Mouse (Mus musculus): ENCODE data around the gene Adam12.
A peak's percentile ranks its signal among the peaks of the same experiment; 100 is the strongest.

The Adam12 gene

GRCm38 (mm10) chr7:133876139-133876538, 355.8 kb downstream of the Adam12 start:
- DNase-seq (ENCODE audit: low read depth, low spot score): no peak

DNA sequence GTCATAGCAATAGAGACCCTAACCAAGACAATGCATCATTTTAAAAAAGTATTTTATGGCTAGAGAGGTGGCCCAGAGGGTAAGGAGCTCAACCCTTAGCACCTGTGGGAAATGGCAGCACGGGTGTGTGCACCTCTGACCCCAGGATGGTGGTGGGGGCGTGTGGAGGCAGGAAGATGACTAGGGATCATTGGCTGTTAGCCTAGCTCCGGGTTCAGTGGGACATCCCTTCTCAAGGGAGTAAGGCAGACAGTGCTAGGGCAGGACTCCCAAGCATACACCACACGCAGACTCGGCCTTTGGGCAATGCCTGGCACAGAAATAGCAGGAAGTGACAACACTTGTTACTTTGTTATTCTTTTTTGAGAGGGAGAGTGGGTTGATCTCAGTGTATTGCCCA, 359.2 kb downstream of the Adam12 start:
- DNase-seq (ENCODE audit: low read depth, low spot score): no peak

DNA sequence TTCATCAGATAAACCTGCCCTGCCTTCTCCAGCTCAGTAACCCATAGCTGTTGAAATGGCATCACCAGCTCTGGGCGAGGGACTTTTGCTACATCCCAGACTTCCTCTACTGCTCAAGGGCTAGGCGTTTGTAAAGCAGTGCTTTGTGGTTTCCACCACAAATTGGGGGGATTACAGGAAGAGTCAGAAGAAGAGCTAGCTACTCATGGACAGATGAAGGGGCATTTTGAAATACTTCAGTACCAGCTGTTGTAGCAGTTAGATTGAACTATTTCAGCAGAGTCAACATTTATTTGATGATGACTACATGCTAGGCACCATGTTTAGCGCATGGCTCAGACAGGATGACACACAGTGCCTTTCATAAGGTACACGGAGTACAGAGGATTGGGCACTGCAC, 361.7 kb downstream of the Adam12 start:
- DNase-seq (ENCODE audit: low read depth, low spot score): no peak

DNA sequence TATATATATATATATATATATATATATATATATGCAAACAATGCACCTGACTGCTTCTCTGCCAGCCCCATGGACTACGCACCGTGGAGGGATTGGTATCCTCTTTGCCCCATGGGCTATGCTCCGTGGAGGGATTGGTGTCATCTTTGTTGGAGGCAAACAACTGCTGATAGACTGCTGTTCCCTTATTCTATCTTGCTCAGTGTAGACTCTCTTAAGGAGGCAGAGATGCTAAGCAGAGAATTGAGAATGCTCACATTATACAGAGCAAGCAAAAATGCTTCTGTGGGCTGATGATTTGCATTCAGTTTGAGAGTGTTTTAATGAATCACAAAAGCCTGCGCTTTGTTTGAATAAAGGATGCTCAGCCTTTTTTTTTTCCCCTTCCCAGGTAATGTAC, 368.3 kb downstream of the Adam12 start:
- DNase-seq (ENCODE audit: low read depth, low spot score): no peak

- DNase-seq (ENCODE audit: low read depth, low spot score): no peak
Observed at GRCm38 (mm10) chr7:133863151-133863550, 368.8 kb downstream of the Adam12 start.

- no peak for DNase-seq (ENCODE audit: low read depth, low spot score)
Observed at GRCm38 (mm10) chr7:133862723-133863122, 369.2 kb downstream of the Adam12 start.

DNA sequence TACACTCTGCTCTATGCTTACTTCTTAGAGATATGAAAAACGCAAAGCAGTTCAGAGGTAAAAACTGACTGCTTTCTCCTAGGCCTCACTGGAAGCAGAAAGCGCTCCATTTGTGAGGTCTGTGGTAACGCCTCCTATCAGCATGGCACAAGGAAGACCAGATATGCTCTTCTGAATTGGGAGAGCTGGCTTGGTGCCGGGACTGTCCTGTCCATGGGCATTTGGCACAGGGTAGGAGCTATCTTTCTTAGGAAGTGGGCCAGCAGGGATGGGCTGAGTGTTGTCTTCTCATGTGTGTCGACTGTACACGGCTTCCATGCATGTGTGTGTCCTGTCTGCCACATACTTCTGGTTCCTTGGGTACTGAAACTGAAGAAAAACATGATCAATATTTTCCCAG, 369.7 kb downstream of the Adam12 start:
- DNase-seq (ENCODE audit: low read depth, low spot score): no peak

GRCm38 (mm10) chr7:133859548-133859947, 372.4 kb downstream of the Adam12 start:
- no peak for DNase-seq (ENCODE audit: low read depth, low spot score)

GRCm38 (mm10) chr7:133858506-133858905, 373.4 kb downstream of the Adam12 start:
- DNase-seq (ENCODE audit: low read depth, low spot score): no peak

DNA sequence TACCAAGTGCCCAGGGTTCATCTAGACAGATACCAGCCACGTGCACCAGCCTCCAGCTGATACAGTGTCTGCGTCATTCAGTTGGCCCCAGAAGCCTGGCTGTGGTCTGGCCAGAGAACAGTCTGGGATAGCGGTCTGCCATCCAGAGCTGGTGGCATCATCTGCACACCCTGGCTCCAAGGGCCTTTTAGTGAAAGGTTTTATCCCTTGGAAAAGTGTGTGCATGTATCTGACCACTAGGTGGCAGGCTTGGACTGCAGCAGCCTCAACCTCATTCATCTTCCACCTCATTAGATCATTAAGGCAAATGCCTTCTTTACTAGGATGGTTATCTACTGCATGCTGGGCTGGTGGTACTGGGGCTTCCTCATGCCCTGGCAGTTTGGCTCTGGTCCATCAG, 375.7 kb downstream of the Adam12 start:
- DNase-seq (ENCODE audit: low read depth, low spot score): peak; percentile 61

DNA sequence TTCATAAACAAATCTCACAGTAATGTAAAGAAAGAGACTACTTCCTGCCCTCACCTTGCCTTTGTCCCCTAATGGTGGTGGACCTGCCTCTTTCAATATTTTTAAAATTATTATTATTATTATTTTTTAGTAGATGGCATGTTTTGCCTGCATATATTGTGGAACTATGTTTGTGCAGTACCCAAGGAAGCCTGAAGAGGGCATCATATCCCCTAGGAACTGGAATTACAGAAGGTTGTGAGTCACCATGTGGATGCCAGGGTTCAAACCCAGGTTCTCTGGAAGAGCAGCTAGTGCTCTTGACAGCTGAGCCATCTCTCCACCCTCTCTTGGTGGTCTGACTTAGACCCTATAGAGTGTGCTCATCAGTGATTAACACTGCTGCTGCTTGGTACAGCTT, 381.2 kb downstream of the Adam12 start:
- DNase-seq (ENCODE audit: low read depth, low spot score): peak; percentile 4

GRCm38 (mm10) chr7:133848180-133848579, 383.8 kb downstream of the Adam12 start:
- DNase-seq (ENCODE audit: low read depth, low spot score): no peak

GRCm38 (mm10) chr7:133847175-133847574, 384.8 kb downstream of the Adam12 start:
- DNase-seq (ENCODE audit: low read depth, low spot score): no peak

- no peak for DNase-seq (ENCODE audit: low read depth, low spot score)
Observed at GRCm38 (mm10) chr7:133842079-133842478, 389.9 kb downstream of the Adam12 start.

GRCm38 (mm10) chr7:133839546-133839945, 392.4 kb downstream of the Adam12 start:
- DNase-seq (ENCODE audit: low read depth, low spot score): no peak
